Mouse (Mus musculus) CD8-positive naive resting alpha-beta T cell, adult 2 months (primary cell): Measurements from ENCODE around the gene Ppard.

Experiments used
- DNase-seq, 2 experiments: peaks; one replicate each; pipeline ENCODE4 v3.0.0; 2022; ENCODE audit warnings: low read depth in 2 of 2, low spot score in 2 of 2

Gene Ppard

GRCm38 (mm10) chr17:28223561-28224391 lies 8.7 kb upstream of the Ppard start:
- peak; percentile 73 to 89 for DNase-seq

- DNase-seq = no peak
Measured at GRCm38 (mm10) chr17:28224615-28225014, 7.9 kb upstream of the Ppard start.

GRCm38 (mm10) chr17:28226014-28226413 lies 6.5 kb upstream of the Ppard start:
- peak; percentile 77 to 84 for DNase-seq

- DNase-seq = no peak
Measured at GRCm38 (mm10) chr17:28230486-28230885, 2.0 kb upstream of the Ppard start.

- DNase-seq = no peak
Measured at GRCm38 (mm10) chr17:28231026-28231736, 1.3 kb upstream of the Ppard start.

GRCm38 (mm10) chr17:28233091-28233731 lies 711 bp downstream of the Ppard start:
- peak; percentile 22 to 33 for DNase-seq

- DNase-seq = no peak
Measured at GRCm38 (mm10) chr17:28234641-28235040, 2.1 kb downstream of the Ppard start.

- DNase-seq = no peak
Measured at GRCm38 (mm10) chr17:28235982-28236635, 3.6 kb downstream of the Ppard start.

- no peak for DNase-seq
Measured at GRCm38 (mm10) chr17:28236636-28237015, 4.1 kb downstream of the Ppard start.

GRCm38 (mm10) chr17:28237362-28237761 lies 4.9 kb downstream of the Ppard start:
- DNase-seq = no peak

GRCm38 (mm10) chr17:28237874-28238273 lies 5.4 kb downstream of the Ppard start:
- no peak for DNase-seq

GRCm38 (mm10) chr17:28240846-28241245 lies 8.3 kb downstream of the Ppard start:
- no peak for DNase-seq

- no peak for DNase-seq
Measured at GRCm38 (mm10) chr17:28242296-28242695, 9.8 kb downstream of the Ppard start.

GRCm38 (mm10) chr17:28244214-28244613 lies 11.7 kb downstream of the Ppard start:
- no peak for DNase-seq

- DNase-seq = no peak
Measured at GRCm38 (mm10) chr17:28244714-28245113, 12.2 kb downstream of the Ppard start.

- DNase-seq = no peak
Measured at GRCm38 (mm10) chr17:28246640-28247039, 14.1 kb downstream of the Ppard start.

- DNase-seq = no peak
Measured at GRCm38 (mm10) chr17:28247613-28248012, 15.1 kb downstream of the Ppard start.

- no peak for DNase-seq
Measured at GRCm38 (mm10) chr17:28249062-28249461, 16.6 kb downstream of the Ppard start.

- no peak for DNase-seq
Measured at GRCm38 (mm10) chr17:28251579-28252280, 19.2 kb downstream of the Ppard start.

GRCm38 (mm10) chr17:28252281-28252648 lies 19.8 kb downstream of the Ppard start:
- no peak for DNase-seq

GRCm38 (mm10) chr17:28253216-28253615 lies 20.7 kb downstream of the Ppard start:
- DNase-seq = no peak
